Comparison of ENCODE assay signal across 10 mouse cellular contexts in the genomic region with DNA sequence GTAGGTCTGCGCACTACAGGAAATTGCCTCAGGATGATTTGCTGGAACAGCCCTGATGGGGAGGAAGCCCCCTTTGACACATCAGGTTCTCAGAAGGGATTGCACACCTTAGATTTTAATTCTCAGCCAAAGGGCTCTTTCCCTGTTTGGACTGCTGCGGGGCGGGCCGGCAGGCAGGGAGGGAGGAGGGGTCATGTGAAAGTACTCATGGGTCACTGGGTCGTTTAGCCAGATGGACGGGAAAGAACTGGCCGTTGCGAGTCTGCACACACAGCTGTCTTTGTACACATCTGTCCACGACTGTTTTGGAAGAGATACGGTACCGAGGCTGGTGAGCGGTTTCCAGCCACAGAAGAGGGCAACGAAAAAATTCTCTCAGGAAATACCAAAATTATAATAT. TPM values are rescaled to one million over a fixed set of nuclear protein-coding genes. Genes with fewer than 3 reads are reported as not detected.
A peak's percentile ranks its signal among the peaks of the same experiment; 100 is the strongest.
DNase-seq lines count a peak whose midpoint lies in the region; ATAC-seq and TF ChIP-seq lines count a peak whose summit lies in the region.
"Had no signal": no experiment of that assay in that cellular context is flagged by ENCODE, and none has a peak within 500 bp of the region (broad histone marks: within the 10 kb centered on the region; RNA-seq: fewer than 3 reads in every experiment).

No protein-coding gene starts in this region.

- TF ChIP-seq POLR2A in lung, adult 2 months (IDR thresholded peaks at IDR 0.05; ENCODE audit: borderline replicate concordance, extremely low read depth, low read depth, low read length): no peak
- no peak for TF ChIP-seq POLR2A in kidney, adult 2 months (IDR thresholded peaks at IDR 0.05; ENCODE audit: low read depth, low read length)
- no peak for TF ChIP-seq POLR2A in limb, embryonic 14.5 days (IDR thresholded peaks at IDR 0.05; ENCODE audit: borderline replicate concordance, extremely low read depth, insufficient read depth, insufficient read length)

- no peaks in the 10 kb centered on the region for H3K36me3 ChIP-seq in kidney, adult 2 months (ENCODE audit: control insufficient read depth, insufficient read depth, low read length)
- no peaks in the 10 kb centered on the region for H3K36me3 ChIP-seq in limb, embryonic 14.5 days (ENCODE audit: control insufficient read depth, insufficient read depth, low read length)
- H3K36me3 ChIP-seq in stomach, embryonic 16.5 days (ENCODE audit: control insufficient read depth, insufficient read depth, low read length): 0 out of 2 replicates have a peak, but pooled peaks cover 7% of the 10 kb centered on the region
- H3K36me3 ChIP-seq: hindbrain, embryonic 12.5 days had no signal

- no peak overlapping the region for H3K9ac ChIP-seq in limb, embryonic 14.5 days (ENCODE audit: low read depth, low read length, severe bottlenecking)
- peak overlapping the region; percentile 29; the same call in 1 of the 2 replicates for H3K9ac ChIP-seq in stomach, embryonic 16.5 days (ENCODE audit: low read length)
- H3K9ac ChIP-seq: hindbrain, embryonic 12.5 days had no signal

- TF ChIP-seq CTCF in lung, adult 2 months (IDR thresholded peaks at IDR 0.05; ENCODE audit: insufficient read depth, low read length): no peak
- no peak for TF ChIP-seq CTCF in kidney, adult 2 months (conservative IDR thresholded peaks at IDR 0.05; ENCODE audit: insufficient read depth, insufficient read length, low read depth, low read length)

- 41% methylated on average over 13 of the region's 13 CpGs for WGBS in lung, adult 2 months
- 16% methylated on average over 13 of the region's 13 CpGs for WGBS in kidney, adult 2 months
- WGBS in limb, embryonic 14.5 days: 29% methylated on average over 13 of the region's 13 CpGs
- 33% methylated on average over 13 of the region's 13 CpGs for WGBS in stomach, embryonic 16.5 days

- H3K9me3 ChIP-seq in limb, embryonic 14.5 days (ENCODE audit: control insufficient read depth, low read length): no peaks in the 10 kb centered on the region
- H3K9me3 ChIP-seq in stomach, embryonic 16.5 days (replicated peaks; ENCODE audit: control insufficient read depth, low read length): no peaks in the 10 kb centered on the region
- H3K9me3 ChIP-seq: hindbrain, embryonic 12.5 days had no signal

- ATAC-seq in limb, embryonic 14.5 days (ENCODE audit: low FRiP score, low read depth): no peak
- no peak for ATAC-seq in stomach, embryonic 16.5 days (ENCODE audit: insufficient read depth, low FRiP score)

- no peaks in the 10 kb centered on the region for H3K27me3 ChIP-seq in kidney, adult 2 months (replicated peaks; ENCODE audit: control insufficient read depth, insufficient read depth, low read length)
- no peaks in the 10 kb centered on the region for H3K27me3 ChIP-seq in limb, embryonic 14.5 days (ENCODE audit: control insufficient read depth, insufficient read depth, low read length)
- no peaks in the 10 kb centered on the region for H3K27me3 ChIP-seq in stomach, embryonic 16.5 days (ENCODE audit: control insufficient read depth, insufficient read depth, low read length)
- H3K27me3 ChIP-seq: hindbrain, embryonic 12.5 days had no signal

- peak; percentile 60 to 70 for DNase-seq in lung, adult 18-20 months
- no peak for DNase-seq in lung, adult 2 months
- DNase-seq in kidney, adult 2 months: peak; percentile 79
- DNase-seq in limb, embryonic 14.5 days (ENCODE audit: low spot score): no peak
- no peak for DNase-seq in cerebellum, adult 18-20 months
- no peak for DNase-seq in urinary bladder, postnatal 36 days (ENCODE audit: low spot score in 2 of 2)
- no peak for DNase-seq in right cerebral cortex, postnatal 10 days (ENCODE audit: low spot score in 2 of 2)

- H3K27ac ChIP-seq in kidney, adult 2 months (ENCODE audit: insufficient read depth, low read depth, low read length): 0 out of 2 replicates have a peak overlapping the region, but pooled peaks have one; percentile 33
- H3K27ac ChIP-seq in limb, embryonic 14.5 days (replicated peaks; ENCODE audit: low read depth, low read length): peak overlapping the region; percentile 80
- no peak overlapping the region for H3K27ac ChIP-seq in stomach, embryonic 16.5 days (ENCODE audit: low read length)
- H3K27ac ChIP-seq: hindbrain, embryonic 12.5 days had no signal

- H3K4me1 ChIP-seq in lung, adult 2 months (ENCODE audit: control insufficient read depth, insufficient read depth, low read length): peaks cover 25% of the 10 kb centered on the region
- peaks cover 31% of the 10 kb centered on the region for H3K4me1 ChIP-seq in kidney, adult 2 months (ENCODE audit: control insufficient read depth, insufficient read depth, low read length)
- H3K4me1 ChIP-seq in limb, embryonic 14.5 days (ENCODE audit: control insufficient read depth, insufficient read depth, low read length): peaks cover 38% of the 10 kb centered on the region
- peaks cover 21% of the 10 kb centered on the region for H3K4me1 ChIP-seq in stomach, embryonic 16.5 days (ENCODE audit: control insufficient read depth, insufficient read depth, low read length)

- no peak overlapping the region for H3K4me2 ChIP-seq in limb, embryonic 14.5 days (replicated peaks; ENCODE audit: low read depth, low read length, severe bottlenecking)
- H3K4me2 ChIP-seq in stomach, embryonic 16.5 days (ENCODE audit: low read depth, low read length): 0 out of 2 replicates have a peak overlapping the region, but pooled peaks have one; percentile 2
- H3K4me2 ChIP-seq: hindbrain, embryonic 12.5 days; midbrain, embryonic 11.5 days had no signal

- H3K4me3 ChIP-seq in lung, adult 2 months (replicated peaks; ENCODE audit: extremely low read depth, low read depth, low read length): no peak overlapping the region
- H3K4me3 ChIP-seq in kidney, adult 2 months (ENCODE audit: insufficient read depth, low read depth, low read length): no peak overlapping the region
- no peak overlapping the region for H3K4me3 ChIP-seq in limb, embryonic 14.5 days (replicated peaks; ENCODE audit: low read length)
- H3K4me3 ChIP-seq in stomach, embryonic 16.5 days (replicated peaks; ENCODE audit: low read length): no peak overlapping the region
- H3K4me3 ChIP-seq: hindbrain, embryonic 12.5 days had no signal

RNA-seq across cellular contexts. Expression of a gene that starts 13.2 kb away (rescaled TPM):
- 70.4 and 83.4 TPM in 2 replicates for polyA plus RNA-seq in lung, adult 2 months (2012; rRNA removed)
- polyA plus RNA-seq in kidney, adult 2 months (2012; rRNA removed): 39.2 and 40.3 TPM in 2 replicates
- 38.0 and 43.5 TPM in 2 replicates for polyA plus RNA-seq in limb, embryonic 14.5 days (2012; rRNA removed)
- 23.8 and 28.6 TPM in 2 replicates for polyA plus RNA-seq in limb, embryonic 14.5 days (2014; fragmentation: Nextera tagmentation; extraction: Ambion mirVana)
- polyA plus RNA-seq in stomach, embryonic 16.5 days (2015; fragmentation: Nextera tagmentation; extraction: Ambion mirVana): 17.4 and 17.6 TPM in 2 replicates

Comparison
In these comparisons a context has a peak if more than half of its experiments do, and no peak if none do; other contexts are left out.
1. DNase-seq: peak in lung, adult 18-20 months (2 of 2) and kidney, adult 2 months (single experiment); none in lung, adult 2 months (single experiment), limb, embryonic 14.5 days (single experiment), cerebellum, adult 18-20 months (0 of 2), urinary bladder, postnatal 36 days (0 of 2) and right cerebral cortex, postnatal 10 days (0 of 2).